Mouse (Mus musculus) adrenal gland, postnatal 4 days (tissue): ENCODE results near the gene Dlgap5. TPM values are rescaled to one million over a fixed set of nuclear protein-coding genes. Genes with fewer than 3 reads are reported as not detected.
A peak's percentile ranks its signal among the peaks of the same experiment; 100 is the strongest.
"Not testable (repeated sequence)": the region's sequence is repeated elsewhere in the genome, so short reads cannot be mapped to it uniquely, and the experiment has no call there.

Source experiments
- DNase-seq, 2 experiments: peaks; one replicate each; pipeline ENCODE4 v3.0.0; 2021 to 2022; ENCODE audit warnings: low spot score in 2 of 2, mixed read lengths in 2 of 2
- long read RNA-seq, 2 experiments: library from polyadenylated mRNA; stranded (forward); transcript quantifications; one replicate each; pipeline ENCODE4 v2.0.0; 2021
- total RNA-seq, 2 experiments: library from RNA; stranded (reverse); gene quantifications; 2 replicates each; pipeline ENCODE4 v1.2.3; 2021

The Dlgap5 gene
- total RNA-seq: 10 to 100 TPM; 20.6 to 26.8 TPM
- long read RNA-seq, experiment 1, transcript Dlgap5-201 (19 exons, 2,964 nt): major isoform, 5 of 8 reads
- long read RNA-seq, experiment 1, partial matches to known transcripts: 0 of 8 reads
- long read RNA-seq, experiment 1, other reads (novel, unspliced or antisense): 3 of 8 reads
- long read RNA-seq, experiment 2, full-length matches to known transcripts: 14 of 21 reads
- long read RNA-seq, experiment 2, partial matches to known transcripts: 2 of 21 reads
- long read RNA-seq, experiment 2, other reads (novel, unspliced or antisense): 5 of 21 reads

DNA sequence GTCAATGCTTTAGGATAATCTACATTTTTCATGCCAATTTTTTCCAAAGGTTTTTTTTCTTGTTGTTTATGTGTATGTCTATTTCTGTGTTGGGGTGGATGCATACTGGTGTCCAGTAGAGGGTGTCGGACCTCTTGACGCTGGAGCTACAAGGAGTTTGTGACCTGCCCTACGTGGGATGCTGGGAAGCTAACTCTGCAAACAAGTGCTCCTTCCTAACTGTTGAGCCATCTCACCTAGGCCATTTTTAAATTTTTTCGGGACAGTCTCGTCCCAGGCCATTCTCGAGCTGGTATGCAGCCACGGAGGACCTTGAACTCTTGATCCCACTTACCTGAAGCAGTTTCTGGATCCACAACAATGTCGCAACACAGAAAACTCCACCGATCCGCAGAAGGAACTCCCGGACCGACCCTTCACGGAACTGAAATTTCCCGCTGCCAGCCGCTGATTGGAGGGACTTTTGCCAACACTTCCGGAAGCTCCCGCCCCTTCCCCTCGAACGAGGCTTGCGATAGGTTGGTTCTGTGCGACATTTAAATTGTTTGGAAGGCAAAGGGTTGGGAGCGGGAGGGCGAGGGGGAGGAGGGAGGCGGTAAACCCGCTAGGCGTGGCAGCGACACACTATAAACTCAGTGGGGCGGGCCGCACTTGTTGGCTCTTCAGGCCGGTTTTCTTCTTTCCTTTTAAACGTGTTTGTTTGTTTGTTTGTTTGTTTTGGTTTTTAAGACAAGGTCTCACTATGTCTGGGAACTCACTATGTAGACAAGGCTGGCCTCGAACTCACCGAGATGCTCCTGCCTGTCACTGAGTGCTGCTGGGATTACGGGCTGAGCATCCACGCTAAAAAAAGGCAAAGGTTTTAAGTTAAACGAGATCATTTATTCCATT is at the start of gene Dlgap5:
Gene Dlgap5 (minus strand): TSS at position 633 of the 891 bp plus-strand sequence.
- peak; percentile 72 to 84 for DNase-seq

DNA sequence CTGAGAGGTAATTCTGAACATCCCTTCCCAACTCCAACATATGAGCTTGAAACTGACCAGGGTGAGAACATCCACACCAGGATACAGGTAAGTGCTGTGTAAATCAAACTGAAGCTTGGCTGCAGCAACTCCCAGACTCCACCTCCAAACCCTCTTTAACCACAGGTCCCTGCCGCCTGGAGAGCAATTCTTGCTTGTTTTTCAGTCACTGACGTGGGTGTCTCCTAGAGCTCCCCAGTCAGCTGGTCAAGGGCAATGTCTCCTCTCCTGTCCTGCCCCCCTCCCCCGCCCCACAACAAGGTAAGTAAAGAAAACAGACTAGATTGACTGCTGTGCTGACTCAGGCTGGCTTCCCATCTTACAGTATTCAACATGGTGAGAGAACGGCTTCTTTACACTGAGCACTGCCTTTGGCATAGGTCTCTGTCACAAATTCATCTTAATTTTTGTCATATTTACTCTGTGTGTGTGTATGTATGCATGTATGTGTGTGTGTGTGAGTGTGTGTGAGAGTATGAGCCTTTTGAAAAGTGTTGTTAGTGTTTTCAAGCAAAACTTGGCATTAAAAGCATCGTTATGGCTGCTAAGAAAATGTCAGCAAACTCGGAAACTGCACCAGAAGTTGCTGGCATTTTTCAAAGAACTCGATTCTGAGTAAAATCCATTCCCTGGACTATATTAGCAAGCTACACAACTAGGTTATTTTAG is 47.4 kb upstream of the Dlgap5 start:
- no peak for DNase-seq

DNA sequence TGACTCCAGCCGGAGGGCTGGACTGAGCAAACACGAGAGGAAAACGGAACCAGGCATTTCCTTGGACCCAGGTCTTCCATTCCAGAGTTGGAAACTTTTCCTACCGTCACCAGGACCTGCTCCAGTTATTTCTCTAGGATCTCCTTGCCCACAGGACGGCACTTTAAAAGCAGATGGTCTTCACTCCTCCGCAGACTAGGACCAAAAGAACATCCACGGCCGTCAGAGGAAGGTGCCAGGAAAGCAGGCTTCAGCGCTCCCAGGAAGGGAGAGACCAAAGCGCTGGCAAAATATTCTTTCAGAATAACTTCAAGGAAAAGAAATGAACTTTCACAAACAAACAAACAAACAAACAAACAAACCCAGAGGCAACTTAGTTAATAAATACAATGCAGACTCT is 46.2 kb upstream of the Dlgap5 start:
- no peak for DNase-seq

GRCm38 (mm10) chr14:47462877-47463460 is 44.8 kb upstream of the Dlgap5 start:
- DNase-seq: no peak

- no peak for DNase-seq
These were observed 44.2 kb upstream of the Dlgap5 start for GRCm38 (mm10) chr14:47462453-47462852.

GRCm38 (mm10) chr14:47461997-47462396 is 43.8 kb upstream of the Dlgap5 start:
- no peak for DNase-seq

DNA sequence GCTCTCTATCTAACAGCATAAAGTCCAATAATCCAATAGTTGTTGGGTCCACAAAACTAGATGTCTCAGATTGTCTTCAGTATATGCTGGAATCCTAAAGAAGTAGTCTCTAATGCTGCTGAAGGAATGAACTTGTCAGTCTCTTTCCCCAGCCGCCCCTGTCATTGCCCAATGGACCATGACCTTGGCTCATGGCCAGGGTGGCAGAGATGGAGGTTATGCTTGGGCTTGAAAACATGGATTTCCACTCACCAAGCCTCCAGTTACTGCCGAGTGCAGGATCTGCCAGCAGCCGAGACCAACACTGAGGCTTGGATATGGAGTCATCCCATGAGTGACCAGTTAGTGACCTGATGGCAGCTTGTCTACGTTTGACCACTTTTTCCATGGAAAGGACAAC is 41.3 kb upstream of the Dlgap5 start:
- peak; percentile 44 to 58 for DNase-seq

DNA sequence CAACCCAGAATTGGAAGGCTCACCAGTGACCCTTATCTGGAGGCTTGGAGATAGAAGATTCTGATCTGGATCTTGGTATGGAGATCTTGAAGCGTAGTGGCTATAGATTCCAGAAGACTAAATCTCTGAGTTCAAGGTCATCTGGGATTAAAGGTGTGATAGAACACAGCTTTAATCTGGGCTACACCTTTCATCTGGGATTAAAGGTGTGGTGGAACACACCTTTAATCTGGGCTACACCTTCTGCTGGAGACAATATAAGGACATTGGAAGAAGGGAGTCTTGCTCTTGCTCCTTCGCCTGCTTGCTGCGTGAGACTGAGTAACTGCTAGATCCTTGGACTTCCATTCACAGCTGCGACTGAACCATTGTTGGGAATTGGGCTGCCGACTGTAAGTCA is 31.9 kb upstream of the Dlgap5 start, which contains the start of gene Fbxo34:
Gene Fbxo34 (plus strand): TSS at position 301 of the 400 bp plus-strand sequence.
- DNase-seq: not testable (repeated sequence)

GRCm38 (mm10) chr14:47445331-47446095 is 27.3 kb upstream of the Dlgap5 start:
- no peak for DNase-seq

- DNase-seq: no peak
These were observed 26.7 kb upstream of the Dlgap5 start for GRCm38 (mm10) chr14:47444907-47445306.

- no peak for DNase-seq
These were observed 20.7 kb upstream of the Dlgap5 start for GRCm38 (mm10) chr14:47438947-47439346.

- no peak for DNase-seq
These were observed 14.8 kb upstream of the Dlgap5 start for GRCm38 (mm10) chr14:47432987-47433386.

DNA sequence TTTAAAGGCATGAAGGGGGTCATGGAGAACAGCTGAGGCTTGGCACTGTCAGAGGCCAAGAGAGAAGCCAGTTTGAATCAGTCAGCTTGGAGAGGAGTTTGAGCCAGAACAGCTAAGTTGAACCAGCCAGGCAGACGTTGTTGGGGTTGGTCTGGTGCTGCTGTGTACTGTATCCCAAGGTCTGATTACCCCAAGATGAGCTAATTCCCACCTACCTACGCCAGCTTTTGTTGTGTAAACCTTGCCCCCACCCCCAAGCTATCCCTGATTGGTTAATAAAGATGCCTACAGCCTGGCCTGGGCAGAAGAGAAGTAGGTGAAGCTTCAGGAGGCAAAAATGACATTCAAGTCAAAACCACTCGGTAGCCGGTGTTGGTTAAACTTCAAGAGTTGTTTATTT is 4.3 kb upstream of the Dlgap5 start:
- DNase-seq: no peak

- no peak for DNase-seq
These were observed 3.4 kb upstream of the Dlgap5 start for GRCm38 (mm10) chr14:47421606-47422005.

DNA sequence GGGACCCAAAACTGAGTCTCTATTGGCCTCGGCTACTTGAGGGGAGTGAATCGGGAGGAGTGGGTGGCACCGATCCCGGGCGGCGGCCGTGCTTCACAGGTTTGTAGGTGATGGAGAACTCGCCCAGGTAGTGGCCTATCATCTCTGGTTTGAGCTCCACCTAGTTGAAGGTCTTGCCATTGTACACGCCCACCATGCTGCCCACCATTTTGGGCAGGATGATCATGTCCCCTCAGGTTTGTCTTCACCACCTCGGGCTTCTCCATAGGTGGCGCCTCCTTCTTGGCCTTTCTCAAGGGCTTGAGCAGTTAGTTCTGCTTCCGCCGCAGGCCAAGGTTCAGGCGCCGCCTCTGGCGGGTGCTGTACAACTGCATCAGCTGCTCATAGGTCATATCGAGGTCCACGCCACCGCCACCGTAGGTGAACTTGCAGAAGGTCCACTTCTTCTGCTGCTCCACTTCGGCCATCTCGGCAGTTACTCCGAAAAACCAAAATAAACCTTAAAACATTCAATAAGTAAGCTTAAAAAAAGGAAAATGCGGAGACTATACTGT is 1.6 kb upstream of the Dlgap5 start:
- no peak for DNase-seq

DNA sequence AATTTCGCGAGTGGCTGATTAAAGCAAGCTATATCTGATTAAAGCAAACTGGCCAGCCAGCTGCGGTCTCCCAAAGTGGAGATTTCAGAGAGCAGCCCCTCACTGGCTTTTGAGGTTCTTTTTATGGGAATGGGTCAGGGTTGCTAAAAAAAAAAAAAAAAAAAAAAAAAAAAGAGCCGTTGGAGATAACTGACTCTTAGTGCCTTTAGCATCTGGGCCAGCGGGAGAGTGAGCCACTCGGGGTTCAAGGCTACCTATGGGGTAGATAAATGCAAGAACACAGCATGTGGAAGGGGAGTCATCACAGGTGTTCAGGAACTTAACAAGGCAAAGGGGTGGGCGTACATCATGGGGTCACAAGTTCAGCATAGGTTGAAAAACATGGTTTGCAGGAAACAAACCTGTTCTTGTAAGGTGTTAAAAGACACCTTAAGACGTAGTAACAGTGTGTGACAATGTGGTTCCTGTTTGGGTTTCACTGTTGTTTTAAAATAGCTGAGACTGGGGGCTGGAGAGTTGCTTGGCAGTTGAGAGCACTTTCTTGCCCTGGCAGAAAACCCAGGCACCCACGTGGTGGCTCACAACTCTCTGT is 923 bp upstream of the Dlgap5 start:
- DNase-seq: no peak

DNA sequence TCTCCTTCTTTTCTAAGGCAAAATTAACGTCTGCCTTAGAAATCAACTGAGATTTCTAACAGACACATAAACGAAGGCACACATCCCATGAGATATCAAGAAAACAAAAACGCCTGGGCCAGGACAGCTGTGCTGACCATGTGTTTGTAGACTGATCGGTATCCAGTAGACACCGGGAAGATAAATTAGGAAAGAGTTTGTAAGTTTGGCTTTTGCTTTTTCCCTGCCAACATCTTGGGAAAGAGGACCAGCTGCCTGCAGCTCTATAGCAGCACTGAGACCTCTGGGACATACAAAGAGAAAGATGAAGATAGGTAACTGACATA is 422 bp upstream of the Dlgap5 start:
- no peak for DNase-seq

DNA sequence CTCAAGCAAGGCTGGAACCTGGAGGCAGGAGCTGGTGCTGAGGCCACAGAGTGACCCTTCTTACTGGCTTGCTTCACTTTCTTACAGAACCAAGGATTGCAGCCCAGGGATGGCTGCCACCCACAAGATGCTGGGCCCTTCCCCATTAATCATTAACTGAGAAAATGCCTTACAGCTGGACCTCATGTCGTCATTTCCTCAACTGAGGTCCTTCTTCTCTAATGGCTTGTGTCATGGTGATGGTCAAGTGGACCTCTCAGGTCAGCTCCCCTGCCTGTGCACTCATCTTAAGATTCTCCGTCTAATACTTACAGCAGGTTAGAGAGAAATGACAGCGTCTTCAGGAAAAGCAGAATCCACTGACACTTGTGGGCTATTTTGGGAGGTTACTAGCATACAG is 861 bp downstream of the Dlgap5 start:
- DNase-seq: no peak

DNA sequence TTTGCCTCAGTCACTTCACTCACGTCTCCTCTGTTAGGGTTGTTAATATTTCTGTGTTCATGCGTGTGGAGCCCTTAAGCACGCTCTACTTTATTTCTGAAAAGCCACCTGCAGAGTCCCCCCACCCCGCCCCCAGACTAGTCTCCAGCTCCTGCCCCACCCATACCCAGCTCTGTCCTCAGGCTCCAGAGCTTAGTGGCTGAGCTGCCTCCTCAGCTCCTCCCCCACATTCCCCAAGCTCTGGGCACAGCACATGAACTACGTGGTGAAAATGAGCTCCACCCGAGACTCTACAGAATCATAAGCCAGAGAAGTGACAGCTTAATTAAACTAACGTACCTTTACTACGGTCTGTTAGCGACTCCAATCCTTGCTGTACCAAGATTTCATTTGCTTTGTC is 12.2 kb downstream of the Dlgap5 start:
- no peak for DNase-seq

DNA sequence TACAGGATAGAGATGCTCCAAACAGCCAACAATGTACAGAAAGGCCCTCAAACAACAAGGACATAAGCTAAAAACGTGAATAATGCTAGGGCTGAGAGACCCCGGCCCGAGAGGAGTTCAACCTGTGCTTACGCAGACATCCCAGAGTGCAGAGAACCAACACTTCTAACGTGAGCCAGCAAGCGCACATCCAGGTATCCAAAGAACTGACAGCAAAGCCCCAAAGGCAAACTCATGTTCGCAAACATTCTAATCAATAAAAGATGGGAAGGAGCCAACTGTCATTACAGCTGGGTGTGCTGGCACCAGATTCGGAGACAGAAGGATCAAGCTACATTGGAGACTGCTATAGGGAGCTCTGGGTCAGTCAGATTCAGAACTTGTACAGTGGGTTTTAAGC is 15.5 kb downstream of the Dlgap5 start:
- no peak for DNase-seq
